Mouse (Mus musculus): ENCODE results near the gene Dnaaf3. TPM values are rescaled to one million over a fixed set of nuclear protein-coding genes. Genes with fewer than 3 reads are reported as not detected.
"Not testable (repeated sequence)": the region's sequence is repeated elsewhere in the genome, so short reads cannot be mapped to it uniquely, and the experiment has no call there.

The Dnaaf3 gene
- 1.3 and 1.7 TPM in 2 replicates for polyA plus RNA-seq (2015; fragmentation: Nextera tagmentation; extraction: Ambion mirVana)

DNA sequence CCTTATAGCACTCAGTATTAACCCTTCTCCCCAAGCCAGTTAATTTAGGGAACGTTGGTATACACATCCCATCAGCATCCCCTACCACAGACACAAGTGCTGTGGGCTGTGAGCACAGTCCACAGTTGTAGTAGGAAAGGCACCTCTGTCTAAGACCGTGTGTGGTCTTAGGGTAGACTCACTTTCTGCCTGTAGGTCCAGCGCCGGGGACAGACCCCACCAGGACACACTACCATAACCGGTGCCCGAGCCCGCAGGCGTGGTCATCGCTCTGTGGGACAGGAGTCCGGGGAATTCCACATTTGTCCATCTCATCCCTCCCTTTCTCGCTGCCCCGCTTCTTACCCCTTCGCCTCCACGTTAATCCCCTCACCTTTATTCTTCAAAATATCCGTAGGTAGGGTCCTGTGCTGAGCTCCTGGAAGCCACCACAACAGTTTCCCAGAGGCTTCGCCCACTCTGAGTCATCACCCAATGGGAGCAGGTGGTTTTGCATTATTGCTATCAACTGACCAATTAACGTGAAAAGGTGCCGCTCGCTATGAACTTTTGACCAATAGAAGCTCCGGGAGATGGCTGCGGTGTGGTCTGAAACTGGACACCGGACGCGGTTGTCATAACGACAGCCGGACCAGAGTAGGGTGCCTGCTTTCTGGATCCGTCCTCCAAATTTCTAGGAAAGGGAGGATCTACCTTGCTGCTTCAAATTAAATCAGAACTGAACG, at the start of gene Dnaaf3:
TSS of gene Dnaaf3 (minus strand) at position 449 of the 725 bp plus-strand sequence.
- peaks cover 8% of the 10 kb centered on the region; the same call in 1 of the 2 replicates for H3K4me1 ChIP-seq
- peak within 1 kb of the TSS; percentile 38 for H3K4me3 ChIP-seq (replicated peaks)
- H3K4me2 ChIP-seq: peak within 1 kb of the TSS; percentile 71
- 6% methylated on average over 28 of the region's 28 CpGs for WGBS
- peak; percentile 92 for ATAC-seq (ENCODE audit: insufficient read depth, low FRiP score, low read depth)
- H3K9me3 ChIP-seq: no peaks in the 10 kb centered on the region
- H3K27ac ChIP-seq: no peak within 1 kb of the TSS
- H3K9ac ChIP-seq: 0 out of 2 replicates have a peak within 1 kb of the TSS, but pooled peaks have one; percentile 12
- no peaks in the 10 kb centered on the region for H3K27me3 ChIP-seq (replicated peaks)
- no peaks in the 10 kb centered on the region for H3K36me3 ChIP-seq

DNA sequence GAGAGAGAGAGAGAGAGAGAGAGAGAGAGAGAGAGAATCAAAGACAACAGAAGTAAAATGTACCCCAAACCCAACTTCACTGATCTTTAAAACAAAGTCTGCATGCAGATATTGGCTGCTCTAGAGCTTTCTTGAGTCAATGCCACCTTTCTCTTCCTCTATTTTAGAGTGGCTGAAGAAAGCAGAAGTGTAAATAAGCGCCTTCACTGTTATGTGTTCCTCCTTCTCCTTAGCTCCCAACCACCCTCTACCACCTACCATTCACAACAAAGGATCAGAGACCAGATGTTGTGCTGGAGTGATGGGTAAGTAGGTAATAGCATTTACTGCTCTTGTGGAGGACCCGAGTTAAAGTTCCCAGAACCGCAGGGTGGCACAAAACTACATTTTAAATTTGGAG, 49.2 kb upstream of the Dnaaf3 start:
- H3K36me3 ChIP-seq; H3K4me1 ChIP-seq; H3K27ac ChIP-seq; H3K4me3 ChIP-seq (replicated peaks); ATAC-seq (ENCODE audit: insufficient read depth, low FRiP score, low read depth); H3K9ac ChIP-seq; H3K4me2 ChIP-seq; H3K9me3 ChIP-seq; H3K27me3 ChIP-seq (replicated peaks): not testable (repeated sequence)
- WGBS: 81% methylated on average over 3 of the region's 3 CpGs

DNA sequence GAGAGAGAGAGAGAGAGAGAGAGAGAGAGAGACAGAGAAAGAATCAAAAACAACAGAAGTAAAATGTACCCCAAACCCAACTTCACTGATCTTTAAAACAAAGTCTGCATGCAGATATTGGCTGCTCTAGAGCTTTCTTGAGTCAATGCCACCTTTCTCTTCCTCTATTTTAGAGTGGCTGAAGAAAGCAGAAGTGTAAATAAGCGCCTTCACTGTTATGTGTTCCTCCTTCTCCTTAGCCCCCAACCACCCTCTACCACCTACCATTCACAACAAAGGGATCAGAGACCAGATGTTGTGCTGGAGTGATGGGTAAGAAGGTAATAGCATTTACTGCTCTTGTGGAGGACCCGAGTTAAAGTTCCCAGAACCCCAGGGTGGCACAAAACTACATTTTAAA, 40.1 kb upstream of the Dnaaf3 start:
- H3K27me3 ChIP-seq (replicated peaks); H3K9ac ChIP-seq; H3K4me3 ChIP-seq (replicated peaks); H3K4me2 ChIP-seq; H3K4me1 ChIP-seq; H3K36me3 ChIP-seq; ATAC-seq (ENCODE audit: insufficient read depth, low FRiP score, low read depth); H3K27ac ChIP-seq; H3K9me3 ChIP-seq: not testable (repeated sequence)
- 82% methylated on average over 2 of the region's 2 CpGs for WGBS

DNA sequence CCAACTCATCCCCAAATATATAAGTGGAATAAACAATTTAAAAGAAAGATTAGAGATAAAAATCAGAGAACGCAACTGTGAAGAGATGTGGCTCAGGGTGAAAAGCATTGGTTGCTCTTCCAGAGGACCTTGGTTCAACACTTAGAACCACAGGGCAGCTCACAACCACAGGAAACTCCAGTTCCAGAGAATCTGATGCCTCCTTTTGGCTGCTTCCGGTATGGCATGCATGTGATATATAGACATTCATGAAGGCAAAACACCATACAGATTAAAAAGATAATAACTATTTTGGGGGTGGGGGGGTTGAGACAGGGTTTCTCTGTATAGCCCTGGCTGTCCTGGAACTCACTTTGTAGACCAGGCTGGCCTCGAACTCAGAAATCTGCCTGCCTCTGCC, 30.4 kb upstream of the Dnaaf3 start:
- Histone ChIP-seq H3K4me1 (no peaks in the 10 kb centered on the region), H3K4me3 (replicated peaks) (no peak overlapping the region)
- WGBS: 93% methylated on average over 3 of the region's 3 CpGs

DNA sequence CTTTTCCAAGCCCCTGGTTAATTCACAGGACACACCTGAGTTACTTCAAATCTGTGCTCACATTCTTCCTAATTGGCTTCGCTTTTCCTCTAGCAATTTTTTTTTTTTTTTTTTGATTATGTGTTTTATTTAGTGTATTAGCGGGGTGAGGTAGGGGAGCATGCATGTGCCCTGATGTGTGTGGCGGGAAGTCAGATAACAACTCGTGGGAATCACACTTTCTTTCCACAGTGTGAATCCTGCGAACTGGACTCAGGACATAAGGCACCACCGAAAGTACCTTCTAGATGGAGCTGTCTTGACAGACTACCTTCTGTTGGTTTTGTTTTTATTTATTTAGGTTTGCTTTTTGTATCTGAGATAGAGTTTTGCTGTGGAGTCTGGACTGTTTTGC, 24.9 kb upstream of the Dnaaf3 start:
- Histone ChIP-seq H3K9me3 (no peaks in the 10 kb centered on the region), H3K9ac (no peak overlapping the region), H3K4me2 (no peak overlapping the region), H3K4me3 (replicated peaks) (no peak overlapping the region), H3K27me3 (replicated peaks) (no peaks in the 10 kb centered on the region), H3K36me3 (no peaks in the 10 kb centered on the region), H3K4me1 (no peaks in the 10 kb centered on the region), H3K27ac (no peak overlapping the region)
- 64% methylated on average over 6 of the region's 6 CpGs for WGBS
- ATAC-seq (ENCODE audit: insufficient read depth, low FRiP score, low read depth): no peak

More for the DNA sequence above, 30.4 kb upstream of the Dnaaf3 start:
- no peaks in the 10 kb centered on the region for H3K36me3 ChIP-seq
- H3K9ac ChIP-seq: no peak overlapping the region
- no peak overlapping the region for H3K27ac ChIP-seq
- no peaks in the 10 kb centered on the region for H3K27me3 ChIP-seq (replicated peaks)
- H3K9me3 ChIP-seq: no peaks in the 10 kb centered on the region
- no peak overlapping the region for H3K4me2 ChIP-seq
- ATAC-seq (ENCODE audit: insufficient read depth, low FRiP score, low read depth): no peak

DNA sequence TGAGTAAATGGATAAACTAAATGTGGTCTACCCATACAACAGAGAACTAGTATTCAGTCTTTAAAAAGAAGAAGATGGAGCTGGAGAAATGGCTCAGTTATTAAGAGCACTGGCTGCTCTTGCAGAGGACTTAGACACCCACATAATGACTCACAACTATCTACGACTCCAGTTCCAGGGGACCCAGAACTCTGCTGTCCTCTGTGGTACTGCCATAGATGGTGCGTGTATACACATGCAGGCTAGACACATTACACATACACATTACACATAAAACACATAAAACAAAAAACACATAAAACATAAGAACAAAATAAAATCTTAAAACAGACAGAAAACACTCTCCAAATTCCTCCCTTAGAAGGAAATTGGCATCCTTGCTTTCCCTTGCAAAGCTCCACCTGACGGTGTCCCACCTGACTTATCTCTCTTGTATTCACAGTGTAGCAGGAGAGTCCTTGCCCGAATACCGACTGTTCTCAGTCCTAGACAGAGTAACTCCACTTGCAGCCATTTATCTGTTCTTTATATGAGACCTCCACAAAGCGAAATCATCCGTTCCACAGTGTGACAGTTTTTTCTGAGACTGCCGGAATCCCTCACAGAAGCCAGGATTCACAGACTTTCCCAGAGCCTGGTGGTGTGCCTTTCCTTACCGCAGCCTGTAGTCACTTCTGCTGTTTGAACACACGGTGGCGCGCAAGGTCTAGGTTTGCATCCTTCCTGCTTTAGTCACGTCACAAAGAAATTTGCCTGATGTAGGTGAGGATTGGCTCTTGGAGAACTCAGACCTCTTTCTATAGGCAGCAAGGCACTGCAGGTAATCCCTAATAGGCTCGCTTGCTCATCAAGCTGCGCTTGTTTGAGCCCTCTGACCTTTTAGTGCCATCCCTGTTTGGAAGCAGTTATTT, 24.3 kb upstream of the Dnaaf3 start:
- H3K4me1 ChIP-seq: no peaks in the 10 kb centered on the region
- no peaks in the 10 kb centered on the region for H3K36me3 ChIP-seq
- H3K4me3 ChIP-seq (replicated peaks): no peak overlapping the region
- 21% methylated on average over 15 of the region's 15 CpGs for whole genome bisulfite sequencing
- ATAC-seq (ENCODE audit: insufficient read depth, low FRiP score, low read depth): peak; percentile 85
- H3K27ac ChIP-seq: no peak overlapping the region
- no peaks in the 10 kb centered on the region for H3K27me3 ChIP-seq (replicated peaks)
- no peak overlapping the region for H3K4me2 ChIP-seq
- no peaks in the 10 kb centered on the region for H3K9me3 ChIP-seq
- no peak overlapping the region for H3K9ac ChIP-seq

DNA sequence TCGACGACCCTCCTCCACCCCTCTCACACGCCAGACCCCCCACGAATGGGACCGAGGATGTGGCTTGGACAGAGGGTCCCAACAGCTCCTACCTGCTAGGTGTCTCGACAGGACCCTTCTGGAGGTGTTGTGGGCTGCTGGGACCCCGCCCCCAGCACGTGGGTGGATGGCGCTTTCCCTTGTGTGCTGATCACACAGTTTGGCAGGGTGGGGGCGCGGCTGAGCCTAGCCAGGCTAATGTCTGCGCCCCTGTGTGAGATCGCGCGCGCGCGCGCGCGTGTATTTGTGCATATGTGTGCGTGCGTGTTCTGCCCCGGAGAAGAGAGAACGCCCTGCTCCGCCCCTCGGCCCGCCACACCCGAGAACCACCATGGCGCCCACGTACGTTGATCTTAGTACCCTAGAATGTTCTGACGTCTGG, 15.0 kb upstream of the Dnaaf3 start, which contains the start of gene Syt5:
TSS of gene Syt5 (minus strand) at position 321 of the 421 bp plus-strand sequence.
- Histone ChIP-seq H3K36me3 (no peaks in the 10 kb centered on the region), H3K27ac (no peak within 1 kb of the TSS), H3K4me2 (peak within 1 kb of the TSS; percentile 79), H3K27me3 (replicated peaks) (0 out of 2 replicates have a peak, but pooled peaks cover 4% of the 10 kb centered on the region), H3K9me3 (no peaks in the 10 kb centered on the region), H3K4me1 (peaks cover 5% of the 10 kb centered on the region; the same call in 1 of the 2 replicates), H3K4me3 (replicated peaks) (peak within 1 kb of the TSS; percentile 32), H3K9ac (no peak within 1 kb of the TSS)
- 4% methylated on average over 32 of the region's 33 CpGs for WGBS
- peak; percentile 59; the same call in 1 of the 2 replicates for ATAC-seq (ENCODE audit: insufficient read depth, low FRiP score, low read depth)

DNA sequence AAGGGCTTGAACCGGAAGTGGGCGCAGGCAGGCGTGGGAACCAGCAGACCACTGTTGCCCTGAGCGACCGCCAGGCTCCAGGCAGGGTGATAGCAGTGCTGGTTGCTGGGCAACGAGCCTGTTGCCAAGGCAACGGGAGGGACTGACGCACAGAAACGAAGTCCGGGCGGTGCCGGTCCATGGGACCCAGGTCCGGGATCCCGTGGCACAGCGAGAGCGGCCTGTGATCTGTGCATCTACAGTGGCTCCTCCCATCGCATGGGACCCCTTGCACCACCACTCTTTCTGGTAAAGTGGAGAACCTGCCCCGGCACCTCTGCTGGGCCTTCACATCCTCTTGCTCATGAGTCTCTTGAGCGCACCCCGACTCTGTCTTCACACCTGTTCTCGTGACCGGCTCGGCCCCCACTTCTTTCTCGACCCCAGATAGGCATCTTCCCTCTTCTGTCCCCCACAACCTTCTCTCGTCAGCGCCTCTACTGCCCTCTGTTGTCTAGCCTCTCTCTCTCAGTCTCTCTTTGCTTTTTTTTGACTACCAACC, 14.4 kb upstream of the Dnaaf3 start:
- Histone ChIP-seq H3K27ac (no peak overlapping the region), H3K4me3 (replicated peaks) (peak overlapping the region; percentile 32), H3K27me3 (replicated peaks) (0 out of 2 replicates have a peak, but pooled peaks cover 4% of the 10 kb centered on the region), H3K4me1 (peaks cover 5% of the 10 kb centered on the region; the same call in 1 of the 2 replicates), H3K9me3 (no peaks in the 10 kb centered on the region), H3K9ac (no peak overlapping the region), H3K4me2 (peak overlapping the region; percentile 79), H3K36me3 (no peaks in the 10 kb centered on the region)
- WGBS: 3% methylated on average over 26 of the region's 26 CpGs
- ATAC-seq (ENCODE audit: insufficient read depth, low FRiP score, low read depth): peak; percentile 63; the same call in 1 of the 2 replicates

DNA sequence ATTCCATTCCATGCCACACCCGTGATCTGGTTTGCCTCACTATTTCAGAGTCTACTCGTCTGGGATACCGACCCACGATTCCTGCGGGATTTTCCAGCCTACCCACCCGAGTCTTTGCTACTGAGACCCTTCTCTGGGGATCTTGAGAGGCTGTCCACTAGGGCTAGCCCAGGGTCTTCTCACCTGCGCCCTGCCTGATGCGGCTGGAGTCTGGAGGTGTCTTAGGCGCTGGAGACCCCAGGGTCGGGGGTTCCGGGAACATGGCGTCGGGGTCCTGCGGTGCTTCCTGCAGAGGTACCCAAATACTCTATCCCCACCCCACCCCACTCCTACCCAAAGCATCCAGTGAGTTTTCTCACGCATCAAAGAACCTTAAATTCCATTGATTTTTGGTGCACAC, 13.8 kb upstream of the Dnaaf3 start:
- Histone ChIP-seq H3K4me1 (peaks cover 5% of the 10 kb centered on the region; the same call in 1 of the 2 replicates), H3K4me2 (peak overlapping the region; percentile 79; the same call in 1 of the 2 replicates), H3K4me3 (replicated peaks) (no peak overlapping the region), H3K9ac (no peak overlapping the region), H3K27me3 (replicated peaks) (0 out of 2 replicates have a peak, but pooled peaks cover 4% of the 10 kb centered on the region), H3K36me3 (no peaks in the 10 kb centered on the region), H3K27ac (no peak overlapping the region), H3K9me3 (no peaks in the 10 kb centered on the region)
- ATAC-seq (ENCODE audit: insufficient read depth, low FRiP score, low read depth): no peak
- WGBS: 71% methylated on average over 15 of the region's 15 CpGs

DNA sequence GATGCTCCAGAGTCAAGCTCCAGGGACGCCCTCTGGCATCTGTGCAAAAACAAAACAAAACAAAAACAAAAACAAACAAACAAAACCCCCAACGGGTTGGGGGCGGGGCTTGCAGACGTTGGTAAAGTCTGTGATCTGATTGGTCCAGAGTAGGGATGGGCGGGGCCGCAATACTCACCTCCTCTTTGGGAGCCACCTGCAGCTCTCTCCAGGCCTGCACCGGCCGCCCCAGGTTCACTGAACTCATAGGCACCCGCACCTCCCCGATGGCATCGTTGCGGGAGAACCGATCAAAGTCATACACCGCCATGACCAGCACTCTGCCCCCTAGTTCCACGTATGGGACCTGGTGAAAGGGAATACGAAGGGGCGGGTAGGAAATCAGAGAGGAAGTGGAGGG, 9.8 kb upstream of the Dnaaf3 start:
- 0 out of 2 replicates have a peak, but pooled peaks cover 4% of the 10 kb centered on the region for H3K27me3 ChIP-seq (replicated peaks)
- WGBS: 35% methylated on average over 17 of the region's 17 CpGs
- ATAC-seq (ENCODE audit: insufficient read depth, low FRiP score, low read depth): no peak

DNA sequence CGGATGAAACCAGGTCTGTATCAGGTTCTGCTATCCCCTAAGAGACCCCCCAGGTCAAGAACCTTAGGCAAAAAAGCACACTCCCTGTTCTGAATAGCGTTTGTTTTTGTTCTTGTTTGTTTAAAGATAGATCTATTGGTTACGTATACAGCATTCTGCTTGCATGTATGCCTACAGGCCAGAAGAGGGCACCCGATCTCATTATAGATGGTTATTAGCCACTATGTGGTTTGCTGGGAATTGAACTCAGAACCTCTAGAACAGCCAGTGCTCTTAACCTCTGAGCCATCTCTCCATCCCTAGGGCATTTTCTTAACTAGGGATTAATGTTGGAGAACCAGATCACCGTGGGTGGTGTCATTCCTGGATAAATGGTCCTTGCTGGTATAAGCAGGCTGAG, 9.1 kb upstream of the Dnaaf3 start:
- no peaks in the 10 kb centered on the region for H3K4me1 ChIP-seq
- no peaks in the 10 kb centered on the region for H3K36me3 ChIP-seq
- H3K27ac ChIP-seq: no peak overlapping the region
- no peaks in the 10 kb centered on the region for H3K9me3 ChIP-seq
- no peak for ATAC-seq (ENCODE audit: insufficient read depth, low FRiP score, low read depth)
- H3K27me3 ChIP-seq (replicated peaks): 0 out of 2 replicates have a peak, but pooled peaks cover under 1% of the 10 kb centered on the region
- no peak overlapping the region for H3K4me2 ChIP-seq
- 66% methylated on average over 5 of the region's 5 CpGs for WGBS
- H3K9ac ChIP-seq: no peak overlapping the region
- H3K4me3 ChIP-seq (replicated peaks): no peak overlapping the region

More for the DNA sequence above, 9.8 kb upstream of the Dnaaf3 start:
- no peaks in the 10 kb centered on the region for H3K36me3 ChIP-seq
- no peak overlapping the region for H3K27ac ChIP-seq
- no peak overlapping the region for H3K4me2 ChIP-seq
- no peaks in the 10 kb centered on the region for H3K9me3 ChIP-seq
- H3K4me1 ChIP-seq: 0 out of 2 replicates have a peak, but pooled peaks cover under 1% of the 10 kb centered on the region
- H3K4me3 ChIP-seq (replicated peaks): no peak overlapping the region
- H3K9ac ChIP-seq: no peak overlapping the region
